Mouse (Mus musculus): ENCODE measurements around the gene Trmt10a. TPM values are rescaled to one million over a fixed set of nuclear protein-coding genes. Genes with fewer than 3 reads are reported as not detected.
A peak's percentile ranks its signal among the peaks of the same experiment; 100 is the strongest.

Gene Trmt10a
- polyA plus RNA-seq, 1 experiment from 2014 or later, result 9.4 TPM

GRCm38 (mm10) chr3:138198722-138199068 lies 55.4 kb downstream of the Trmt10a start:
- 78% methylated on average over 7 of the region's 7 CpGs for WGBS
- Histone ChIP-seq H3K9me3 (ENCODE audit: control insufficient read depth, low read length) (no peaks in the 10 kb centered on the region), H3K9ac (ENCODE audit: low read depth, low read length) (peak overlapping the region; percentile 53; the same call in 1 of the 2 replicates), H3K4me3 (ENCODE audit: low read length) (no peak overlapping the region), H3K4me1 (ENCODE audit: control insufficient read depth, insufficient read depth, low read length) (no peaks in the 10 kb centered on the region), H3K4me2 (ENCODE audit: low read depth, low read length) (no peak overlapping the region), H3K36me3 (ENCODE audit: control insufficient read depth, insufficient read depth, low read length) (no peaks in the 10 kb centered on the region), H3K27ac (ENCODE audit: low read length) (no peak overlapping the region), H3K27me3 (replicated peaks; ENCODE audit: control insufficient read depth, insufficient read depth, low read length) (no peaks in the 10 kb centered on the region; the same call in 1 of the 2 replicates)
- ATAC-seq, result 0 out of 2 replicates have a peak, but pooled peaks have one; percentile 21

GRCm38 (mm10) chr3:138208821-138209220 lies 65.6 kb downstream of the Trmt10a start:
- ATAC-seq, result no peak
- no peak overlapping the region for H3K27ac ChIP-seq (ENCODE audit: low read length)
- H3K4me2 ChIP-seq (ENCODE audit: low read depth, low read length), result no peak overlapping the region
- no peaks in the 10 kb centered on the region for H3K4me1 ChIP-seq (ENCODE audit: control insufficient read depth, insufficient read depth, low read length)
- no peak overlapping the region for H3K4me3 ChIP-seq (ENCODE audit: low read length)
- H3K36me3 ChIP-seq (ENCODE audit: control insufficient read depth, insufficient read depth, low read length), result no peaks in the 10 kb centered on the region
- no peak overlapping the region for H3K9ac ChIP-seq (ENCODE audit: low read depth, low read length)
- no peaks in the 10 kb centered on the region for H3K27me3 ChIP-seq (replicated peaks; ENCODE audit: control insufficient read depth, insufficient read depth, low read length)
- 91% methylated on average over 3 of the region's 3 CpGs for WGBS
- no peaks in the 10 kb centered on the region for H3K9me3 ChIP-seq (ENCODE audit: control insufficient read depth, low read length)

Other genes starting within 250 kb of the Trmt10a start
- 160 and 162 TPM in 2 replicates for gene Lamtor3, start 224.9 kb upstream of the Trmt10a start, polyA plus RNA-seq (2015; fragmentation: Nextera tagmentation; extraction: Ambion mirVana)
- 35.8 and 41.6 TPM in 2 replicates for gene Dapp1, start 161.9 kb upstream of the Trmt10a start, polyA plus RNA-seq (2015; fragmentation: Nextera tagmentation; extraction: Ambion mirVana)
- gene 1110002E22Rik, start 78.4 kb upstream of the Trmt10a start, polyA plus RNA-seq (2015; fragmentation: Nextera tagmentation; extraction: Ambion mirVana), result 0.15 and 0.18 TPM in 2 replicates
- gene Gm5105, start 76.1 kb upstream of the Trmt10a start, polyA plus RNA-seq (2015; fragmentation: Nextera tagmentation; extraction: Ambion mirVana), result 0.17 TPM in 1 of 2 replicates, not detected in the other
- 405 and 573 TPM in 2 replicates for gene Mttp, start 1.5 kb downstream of the Trmt10a start, polyA plus RNA-seq (2015; fragmentation: Nextera tagmentation; extraction: Ambion mirVana)
- 0.24 TPM in 1 of 2 replicates, not detected in the other for gene 4930579F01Rik, start 50.4 kb downstream of the Trmt10a start, polyA plus RNA-seq (2015; fragmentation: Nextera tagmentation; extraction: Ambion mirVana)
- 0.18 and 0.24 TPM in 2 replicates for gene Adh7, start 74.3 kb downstream of the Trmt10a start, polyA plus RNA-seq (2015; fragmentation: Nextera tagmentation; extraction: Ambion mirVana)
- gene Adh1, start 117.5 kb downstream of the Trmt10a start, polyA plus RNA-seq (2015; fragmentation: Nextera tagmentation; extraction: Ambion mirVana), result 734 and 860 TPM in 2 replicates
- gene Adh6a, start 169.8 kb downstream of the Trmt10a start, polyA plus RNA-seq (2015; fragmentation: Nextera tagmentation; extraction: Ambion mirVana), result 1.5 and 1.8 TPM in 2 replicates
- gene Adh6b, start 198.3 kb downstream of the Trmt10a start, polyA plus RNA-seq (2015; fragmentation: Nextera tagmentation; extraction: Ambion mirVana), result 0.15 TPM in 1 of 2 replicates, not detected in the other